Mouse (Mus musculus) olfactory bulb, adult 2 months (tissue): ENCODE measurements at regions not wholly inside any gene's neighbourhood (a gene's known extent, or its start where the extent isn't known, plus 50 kb on each side); places are given as distances from the start of the nearest gene placed in this dataset.

Experiments used
- CTCF ChIP-seq: fragments of 200-500 bp; IDR thresholded peaks from 2 replicates; pipeline ENCODE4 v1.5.1; 2012; ENCODE audit warnings: low read depth, mild to moderate bottlenecking, low read length, moderate library complexity; ENCODE audit not compliant: insufficient read depth
- POLR2A ChIP-seq: fragments of 200-500 bp; IDR thresholded peaks from 2 replicates; pipeline ENCODE4 v1.6.1; 2012; ENCODE audit warnings: mild to moderate bottlenecking, low read depth, low read length, moderate library complexity; ENCODE audit not compliant: insufficient read depth

DNA sequence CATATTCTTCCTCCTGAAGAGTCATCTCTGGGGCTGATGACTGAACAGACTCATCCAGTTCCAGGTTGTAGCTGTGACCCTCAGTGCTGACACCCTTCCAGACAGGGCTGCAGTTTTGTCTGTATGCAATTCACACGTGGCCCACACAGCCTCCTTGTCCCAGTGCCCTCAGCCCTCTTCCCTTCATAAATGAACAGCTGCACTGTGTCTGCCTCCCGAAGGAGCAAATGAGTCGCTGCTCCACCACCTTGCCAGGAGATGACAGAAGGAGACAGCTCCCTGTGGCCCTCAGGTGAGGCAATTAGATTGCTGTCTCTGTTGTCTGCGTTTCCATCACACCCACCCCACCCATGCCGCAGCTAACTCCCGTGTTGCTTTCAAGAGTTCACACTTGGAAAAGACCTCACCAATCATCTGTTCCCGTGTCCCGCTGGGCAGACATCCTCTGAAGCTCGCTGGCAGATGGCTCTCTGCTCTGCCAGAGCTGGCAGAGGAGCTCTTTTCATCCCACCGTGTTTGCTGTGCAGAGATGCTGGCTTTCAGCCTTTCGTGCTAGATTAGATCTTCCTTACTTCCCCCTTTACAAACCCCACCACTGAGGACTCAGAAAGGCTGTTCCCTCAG lies 135.5 kb upstream of the Slc35f3 start:
- TF ChIP-seq CTCF (no peak), POLR2A (no peak)
